Mouse (Mus musculus) activated CD4-positive, CD25-positive, alpha-beta regulatory T cell, adult 9 weeks (primary cell): ENCODE data around the gene Sept9. TPM values are rescaled to one million over a fixed set of nuclear protein-coding genes. Genes with fewer than 3 reads are reported as not detected.

Source experiments
- polyA plus RNA-seq: library from polyadenylated mRNA; unstranded; fragments of 100-300 nt; shearing (Covaris generic); gene quantifications from one replicate; pipeline ENCODE4 v1.2.1, GENCODE M21; 2017

The Sept9 gene
- 358 TPM for polyA plus RNA-seq

DNA sequence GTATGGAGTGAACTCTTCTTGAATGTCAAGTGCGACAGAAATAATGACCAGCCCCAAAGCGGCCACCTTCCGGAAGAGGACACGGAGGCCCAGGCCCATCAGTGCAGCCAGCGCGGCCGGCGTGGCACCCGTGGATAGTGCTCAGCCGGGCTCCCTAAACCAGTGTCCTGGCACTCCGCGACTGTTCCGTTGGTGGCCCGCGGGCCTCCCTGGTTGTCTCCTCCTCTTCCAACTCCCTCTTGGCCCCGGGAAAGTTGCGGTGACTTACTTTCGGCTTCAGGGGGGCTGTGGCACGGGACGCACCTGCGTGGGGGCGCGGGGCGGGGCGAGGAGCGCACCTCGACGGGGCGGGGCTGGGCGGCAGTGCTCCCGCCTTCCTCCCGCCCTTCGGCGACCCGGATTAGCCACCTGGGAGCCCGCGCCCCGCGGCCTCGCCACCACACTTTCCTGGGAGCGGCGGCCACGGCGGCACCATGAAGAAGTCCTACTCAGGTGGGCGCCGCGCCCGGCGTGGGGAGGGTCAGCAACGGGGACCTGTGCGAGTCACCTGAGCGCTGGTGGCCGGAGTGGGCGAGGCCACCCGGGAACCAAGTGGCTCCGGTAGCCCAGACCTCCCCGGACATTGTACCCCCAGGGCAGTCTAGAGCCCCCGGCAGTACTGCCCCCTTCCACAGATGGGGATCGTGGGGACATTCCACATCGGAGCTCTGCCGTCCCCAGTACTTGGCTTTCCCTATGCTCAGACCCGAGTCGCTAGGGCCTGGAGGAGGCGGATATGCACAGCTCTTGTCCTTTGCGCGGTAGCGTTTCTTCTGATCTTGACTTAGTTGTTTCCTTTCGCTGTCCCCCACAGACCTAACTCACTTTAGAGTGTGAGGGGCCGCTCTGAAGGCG lies at the start of gene Sept9:
TSS of gene Sept9 (plus strand) at position 380 of the 894 bp plus-strand sequence.

Other genes with a start within 250 kb of the Sept9 start
- 46.7 TPM for gene Sec14l1, start 84.5 kb upstream of the Sept9 start, polyA plus RNA-seq